Mouse (Mus musculus) cortical plate, adult 2 months (tissue): ENCODE measurements at regions not wholly inside any gene's neighbourhood (a gene's known extent, or its start where the extent isn't known, plus 50 kb on each side); places are given as distances from the start of the nearest gene placed in this dataset.
A peak's percentile ranks its signal among the peaks of the same experiment; 100 is the strongest.

ENCODE experiments used
- H3K27ac ChIP-seq: fragments of 200-500 bp; 2 replicates; pipeline ENCODE4 v1.5.1; 2012; ENCODE audit warnings: low read length, control low read depth, inconsistent platforms; ENCODE audit not compliant: insufficient read depth
- H3K4me1 ChIP-seq: fragments of 200-500 bp; 2 replicates; pipeline ENCODE4 v1.6.1; 2011; ENCODE audit warnings: low read length; ENCODE audit not compliant: control insufficient read depth, insufficient read depth
- H3K4me3 ChIP-seq: fragments of 200-500 bp; 2 replicates; pipeline ENCODE4 v1.5.1; 2011; ENCODE audit warnings: mild to moderate bottlenecking, low read length, control low read depth; ENCODE audit not compliant: insufficient read depth
- CTCF ChIP-seq: fragments of 200-500 bp; IDR thresholded peaks from 2 replicates; pipeline ENCODE4 v1.5.1; 2011; ENCODE audit warnings: mild to moderate bottlenecking, control low read depth, low read length; ENCODE audit not compliant: insufficient read depth; ENCODE audit errors: extremely low read depth
- POLR2A ChIP-seq: fragments of 200-500 bp; IDR thresholded peaks from 2 replicates; pipeline ENCODE4 v1.6.1; 2011; ENCODE audit warnings: mild to moderate bottlenecking, low read length, control low read depth; ENCODE audit not compliant: insufficient read depth; ENCODE audit errors: extremely low read depth

DNA sequence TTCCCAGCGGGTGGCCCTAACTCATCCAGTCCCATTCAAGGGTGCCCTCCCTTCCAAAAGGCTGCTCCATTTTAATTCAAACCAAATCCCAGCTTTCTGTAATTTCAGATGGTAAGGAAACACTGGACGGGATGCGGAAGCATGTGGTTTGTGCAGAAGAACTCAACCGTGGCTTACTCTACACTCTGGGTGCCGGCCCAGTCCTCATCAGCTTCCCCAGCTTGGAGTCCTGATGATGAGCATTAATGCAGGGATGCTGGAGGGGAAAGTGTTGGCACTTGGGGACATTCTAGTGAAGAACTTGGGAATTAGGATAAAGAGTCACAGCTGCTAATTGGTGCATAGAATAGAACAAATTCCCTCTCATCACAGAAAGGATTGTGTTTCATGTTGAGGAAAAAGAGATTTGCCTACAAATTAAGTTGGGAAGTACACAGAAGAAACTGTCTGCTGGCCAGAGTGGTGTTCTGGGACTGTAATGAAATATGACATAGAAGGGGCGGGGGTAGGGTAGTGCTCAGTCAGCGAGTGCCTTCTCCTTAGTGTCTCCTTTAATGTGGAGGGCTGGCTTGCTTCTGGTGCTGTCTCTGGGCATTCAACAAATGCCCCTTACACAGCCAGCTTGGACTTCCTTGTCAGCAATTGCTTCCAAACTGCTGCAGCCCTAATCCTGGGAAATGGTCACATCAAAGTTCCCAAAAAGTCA, 285.0 kb upstream of the Bmper start:
- no peak overlapping the region for H3K4me3 ChIP-seq
- H3K4me1 ChIP-seq = no peaks in the 10 kb centered on the region
- H3K27ac ChIP-seq = no peak overlapping the region
- TF ChIP-seq POLR2A (no peak), CTCF (no peak)

DNA sequence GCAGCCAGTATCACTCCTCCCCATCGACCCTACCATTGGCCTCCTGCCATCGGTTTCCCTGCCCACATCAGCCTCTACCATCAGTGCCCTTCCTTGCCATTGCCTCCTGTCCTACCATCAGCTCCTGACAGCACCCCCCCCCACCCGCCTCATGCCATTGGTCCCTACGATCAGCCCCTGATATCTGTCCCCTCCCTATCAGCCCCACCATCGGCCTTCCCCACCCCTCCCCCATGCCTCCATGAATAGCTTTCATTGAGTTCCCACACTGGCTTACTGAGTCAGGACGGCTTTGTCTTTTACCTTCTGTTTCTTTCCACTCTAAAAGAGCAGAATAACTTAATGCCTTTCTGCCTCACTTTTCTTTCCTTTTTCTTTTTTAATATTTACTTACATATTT, 277.9 kb upstream of the Bmper start:
- TF ChIP-seq POLR2A = no peak
- no peak for TF ChIP-seq CTCF
- Histone ChIP-seq H3K4me3 (no peak overlapping the region), H3K4me1 (no peaks in the 10 kb centered on the region; the same call in 1 of the 2 replicates), H3K27ac (no peak overlapping the region)

- Histone ChIP-seq H3K4me1 (no peaks in the 10 kb centered on the region; the same call in 1 of the 2 replicates), H3K27ac (no peak overlapping the region), H3K4me3 (no peak overlapping the region)
- TF ChIP-seq POLR2A (no peak), CTCF (no peak)
Observed at GRCm38 (mm10) chr9:22945426-22945955, 277.4 kb upstream of the Bmper start.

GRCm38 (mm10) chr9:22952571-22953442, 270.1 kb upstream of the Bmper start:
- no peak overlapping the region for H3K27ac ChIP-seq
- H3K4me3 ChIP-seq = no peak overlapping the region
- no peak for TF ChIP-seq CTCF
- TF ChIP-seq POLR2A = no peak
- H3K4me1 ChIP-seq = no peaks in the 10 kb centered on the region

- H3K4me1 ChIP-seq = no peaks in the 10 kb centered on the region
- TF ChIP-seq POLR2A = no peak
- no peak for TF ChIP-seq CTCF
- no peak overlapping the region for H3K4me3 ChIP-seq
- H3K27ac ChIP-seq = peak overlapping the region; percentile 35; the same call in 1 of the 2 replicates
Observed at GRCm38 (mm10) chr9:22962269-22962815, 260.5 kb upstream of the Bmper start.

GRCm38 (mm10) chr9:22971312-22971711, 251.6 kb upstream of the Bmper start:
- no peak for TF ChIP-seq CTCF
- no peak for TF ChIP-seq POLR2A
- Histone ChIP-seq H3K4me1 (no peaks in the 10 kb centered on the region), H3K27ac (no peak overlapping the region), H3K4me3 (no peak overlapping the region)

DNA sequence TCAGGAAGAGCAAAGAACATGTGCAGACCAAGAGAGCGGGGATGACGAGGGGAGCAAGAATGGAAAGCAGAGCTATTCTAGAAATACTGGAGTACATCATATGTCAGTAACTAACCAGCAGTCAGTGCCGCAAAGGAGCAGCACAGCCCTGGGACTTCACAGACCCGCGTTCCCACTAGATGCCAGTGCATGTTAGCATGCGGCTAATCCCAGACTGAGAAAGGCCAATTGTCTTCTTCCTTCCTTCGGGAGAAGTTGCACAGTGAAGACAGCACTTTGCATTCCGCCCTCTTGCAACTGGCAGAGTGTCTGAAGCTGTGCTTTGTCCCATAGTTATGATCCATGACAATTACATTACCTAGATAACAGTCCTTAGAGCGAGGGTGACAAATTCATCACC, 246.1 kb upstream of the Bmper start:
- Histone ChIP-seq H3K4me3 (no peak overlapping the region), H3K4me1 (no peaks in the 10 kb centered on the region), H3K27ac (no peak overlapping the region)
- TF ChIP-seq POLR2A (no peak), CTCF (no peak)

GRCm38 (mm10) chr9:22979627-22980026, 243.2 kb upstream of the Bmper start:
- Histone ChIP-seq H3K27ac (no peak overlapping the region), H3K4me3 (no peak overlapping the region), H3K4me1 (no peaks in the 10 kb centered on the region)
- TF ChIP-seq POLR2A = no peak
- no peak for TF ChIP-seq CTCF

- TF ChIP-seq POLR2A = no peak
- TF ChIP-seq CTCF = no peak
- H3K4me3 ChIP-seq = no peak overlapping the region
Observed at GRCm38 (mm10) chr9:22989508-22989907, 233.4 kb upstream of the Bmper start.

DNA sequence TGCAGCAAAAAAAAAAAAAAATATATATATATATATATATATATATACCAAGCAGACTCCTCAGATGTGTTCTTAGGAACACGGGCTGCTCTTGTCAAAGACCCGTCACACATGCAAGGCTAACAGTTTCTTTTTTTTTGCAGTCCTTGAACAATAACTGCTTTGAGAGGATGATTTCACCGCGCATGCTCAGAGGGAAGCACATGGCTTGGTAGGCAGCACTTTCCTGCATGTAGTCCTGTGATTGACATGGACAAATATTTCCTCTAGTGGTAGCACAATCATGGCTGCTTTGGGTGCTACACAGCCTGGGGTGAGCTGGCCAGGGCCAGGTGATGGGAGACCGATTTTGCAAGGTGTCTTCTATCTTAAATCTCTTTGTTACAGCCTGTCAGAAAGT, 229.3 kb upstream of the Bmper start:
- TF ChIP-seq CTCF = no peak
- TF ChIP-seq POLR2A = no peak
- Histone ChIP-seq H3K4me3 (no peak overlapping the region), H3K4me1 (no peaks in the 10 kb centered on the region), H3K27ac (no peak overlapping the region)

More at GRCm38 (mm10) chr9:22989508-22989907, 233.4 kb upstream of the Bmper start:
- Histone ChIP-seq H3K4me1 (no peaks in the 10 kb centered on the region), H3K27ac (no peak overlapping the region)
